In genomic region chr6:134696146-134696545, GRCm38 (mm10) we compare ENCODE assay signal across 9 mouse cellular contexts. TPM values are rescaled to one million over a fixed set of nuclear protein-coding genes. Genes with fewer than 3 reads are reported as not detected.
DNase-seq lines count a peak whose midpoint lies in the region; ATAC-seq and TF ChIP-seq lines count a peak whose summit lies in the region.
"Had no signal": no experiment of that assay in that cellular context is flagged by ENCODE, and none has a peak within 500 bp of the region (broad histone marks: within the 10 kb centered on the region; RNA-seq: fewer than 3 reads in every experiment).

No protein-coding gene starts in this region.

- H3K79me2 ChIP-seq in heart, adult 2 months (replicated peaks; ENCODE audit: control insufficient read depth, insufficient read depth, low read length): no peaks in the 10 kb centered on the region

- no peak for TF ChIP-seq CTCF in heart, adult 2 months (IDR thresholded peaks at IDR 0.05)

- intact Hi-C loops in heart, adult 2 months (cut with DNase I): no loop called here

- H3K27ac ChIP-seq in heart, adult 2 months: no peak overlapping the region
- no peak overlapping the region for H3K27ac ChIP-seq in heart, embryonic 10.5 days
- H3K27ac ChIP-seq in limb, embryonic 14.5 days (replicated peaks; ENCODE audit: low read depth, low read length): peak overlapping the region; percentile 72
- no peak overlapping the region for H3K27ac ChIP-seq in midbrain, embryonic 14.5 days (replicated peaks; ENCODE audit: low read depth, low read length)
- no peak overlapping the region for H3K27ac ChIP-seq in intestine, embryonic 15.5 days
- H3K27ac ChIP-seq in hindbrain, embryonic 10.5 days: no peak overlapping the region

- TF ChIP-seq EP300 in heart, adult 2 months (IDR thresholded peaks at IDR 0.05; ENCODE audit: insufficient read depth, low read depth, low read length): no peak

- H3K4me2 ChIP-seq in limb, embryonic 14.5 days (replicated peaks; ENCODE audit: low read depth, low read length, severe bottlenecking): no peak overlapping the region
- H3K4me2 ChIP-seq in midbrain, embryonic 14.5 days (ENCODE audit: low read length): no peak overlapping the region
- no peak overlapping the region for H3K4me2 ChIP-seq in intestine, embryonic 15.5 days (replicated peaks)

- peaks cover 4% of the 10 kb centered on the region for H3K4me1 ChIP-seq in heart, adult 2 months (ENCODE audit: control insufficient read depth, insufficient read depth, low read length)
- no peaks in the 10 kb centered on the region for H3K4me1 ChIP-seq in heart, embryonic 10.5 days
- peaks cover 20% of the 10 kb centered on the region for H3K4me1 ChIP-seq in limb, embryonic 14.5 days (ENCODE audit: control insufficient read depth, insufficient read depth, low read length)
- no peaks in the 10 kb centered on the region for H3K4me1 ChIP-seq in midbrain, embryonic 14.5 days (ENCODE audit: control insufficient read depth, insufficient read depth, low read length)
- no peaks in the 10 kb centered on the region for H3K4me1 ChIP-seq in intestine, embryonic 15.5 days (replicated peaks)
- 0 out of 2 replicates have a peak, but pooled peaks cover 6% of the 10 kb centered on the region for H3K4me1 ChIP-seq in hindbrain, embryonic 10.5 days (replicated peaks)

- peak; percentile 57 to 69 for DNase-seq in heart, adult 2 months
- DNase-seq in heart, embryonic 10.5 days (ENCODE audit: low spot score): no peak
- DNase-seq in brain, adult 2 months (ENCODE audit: low read depth, low spot score): peak; percentile 65
- DNase-seq in gastrocnemius, postnatal 10 days: peak; percentile 70
- DNase-seq in limb, embryonic 14.5 days (ENCODE audit: low spot score): peak; percentile 69
- no peak for DNase-seq in midbrain, embryonic 14.5 days
- DNase-seq in hindbrain, embryonic 10.5 days (ENCODE audit: low spot score): no peak

- H3K9ac ChIP-seq in heart, adult 2 months (ENCODE audit: low read depth, low read length): no peak overlapping the region
- no peak overlapping the region for H3K9ac ChIP-seq in limb, embryonic 14.5 days (ENCODE audit: low read depth, low read length, severe bottlenecking)
- H3K9ac ChIP-seq in midbrain, embryonic 14.5 days (replicated peaks; ENCODE audit: low read length): no peak overlapping the region
- H3K9ac ChIP-seq in intestine, embryonic 15.5 days: no peak overlapping the region

- no peak for TF ChIP-seq POLR2A in heart, adult 2 months (IDR thresholded peaks at IDR 0.05; ENCODE audit: insufficient read depth, low read depth, low read length)
- no peak for TF ChIP-seq POLR2A in limb, embryonic 14.5 days (IDR thresholded peaks at IDR 0.05; ENCODE audit: borderline replicate concordance, extremely low read depth, insufficient read depth, insufficient read length)

- H3K4me3 ChIP-seq in heart, adult 2 months: no peak overlapping the region
- no peak overlapping the region for H3K4me3 ChIP-seq in heart, embryonic 10.5 days
- H3K4me3 ChIP-seq in limb, embryonic 14.5 days (replicated peaks; ENCODE audit: low read length): no peak overlapping the region
- no peak overlapping the region for H3K4me3 ChIP-seq in midbrain, embryonic 14.5 days (replicated peaks; ENCODE audit: low read depth, low read length)
- H3K4me3 ChIP-seq in intestine, embryonic 15.5 days (replicated peaks): no peak overlapping the region
- no peak overlapping the region for H3K4me3 ChIP-seq in hindbrain, embryonic 10.5 days

- WGBS in heart, adult 2 months: 51% methylated on average over 4 of the region's 4 CpGs
- WGBS in heart, embryonic 10.5 days: 82% methylated on average over 4 of the region's 4 CpGs
- 25% methylated on average over 4 of the region's 4 CpGs for WGBS in limb, embryonic 14.5 days
- 76% methylated on average over 4 of the region's 4 CpGs for WGBS in midbrain, embryonic 14.5 days
- WGBS in intestine, embryonic 15.5 days: 63% methylated on average over 4 of the region's 4 CpGs
- WGBS in hindbrain, embryonic 10.5 days: 77% methylated on average over 4 of the region's 4 CpGs

- 0 out of 2 replicates have a peak, but pooled peaks cover 3% of the 10 kb centered on the region for H3K36me3 ChIP-seq in heart, adult 2 months (ENCODE audit: control insufficient read depth, insufficient read depth, low read length)
- H3K36me3 ChIP-seq in heart, embryonic 10.5 days: no peaks in the 10 kb centered on the region
- no peaks in the 10 kb centered on the region for H3K36me3 ChIP-seq in limb, embryonic 14.5 days (ENCODE audit: control insufficient read depth, insufficient read depth, low read length)
- H3K36me3 ChIP-seq in midbrain, embryonic 14.5 days (ENCODE audit: control insufficient read depth, insufficient read depth, low read length): no peaks in the 10 kb centered on the region
- H3K36me3 ChIP-seq in intestine, embryonic 15.5 days: no peaks in the 10 kb centered on the region
- H3K36me3 ChIP-seq in hindbrain, embryonic 10.5 days: no peaks in the 10 kb centered on the region

- H3K27me3 ChIP-seq in heart, adult 2 months (ENCODE audit: control insufficient read depth, insufficient read depth, low read length): no peaks in the 10 kb centered on the region
- H3K27me3 ChIP-seq in heart, embryonic 10.5 days (ENCODE audit: insufficient read depth, poor library complexity, severe bottlenecking): no peaks in the 10 kb centered on the region
- H3K27me3 ChIP-seq in limb, embryonic 14.5 days (ENCODE audit: control insufficient read depth, insufficient read depth, low read length): no peaks in the 10 kb centered on the region
- H3K27me3 ChIP-seq in midbrain, embryonic 14.5 days (ENCODE audit: control insufficient read depth, insufficient read depth, low read length): no peaks in the 10 kb centered on the region
- no peaks in the 10 kb centered on the region for H3K27me3 ChIP-seq in intestine, embryonic 15.5 days (replicated peaks)
- H3K27me3 ChIP-seq in hindbrain, embryonic 10.5 days (ENCODE audit: insufficient read depth, poor library complexity, severe bottlenecking): no peaks in the 10 kb centered on the region
- H3K27me3 ChIP-seq: CH12.LX had no signal

- H3K9me3 ChIP-seq in heart, embryonic 10.5 days: no peaks in the 10 kb centered on the region
- H3K9me3 ChIP-seq in limb, embryonic 14.5 days (ENCODE audit: control insufficient read depth, low read length): no peaks in the 10 kb centered on the region
- no peaks in the 10 kb centered on the region for H3K9me3 ChIP-seq in midbrain, embryonic 14.5 days (ENCODE audit: control insufficient read depth, low read length)
- H3K9me3 ChIP-seq in intestine, embryonic 15.5 days: no peaks in the 10 kb centered on the region
- H3K9me3 ChIP-seq in hindbrain, embryonic 10.5 days: no peaks in the 10 kb centered on the region

- peak; percentile 83 for ATAC-seq in limb, embryonic 14.5 days (ENCODE audit: low FRiP score, low read depth)
- no peak for ATAC-seq in midbrain, embryonic 14.5 days (ENCODE audit: low FRiP score, low TSS enrichment)
- ATAC-seq in intestine, embryonic 15.5 days: no peak

RNA-seq across cellular contexts. Expression of gene Borcs5, which starts 56.8 kb away (rescaled TPM):
- 10 to 100 TPM in 1 of 2 experiments, 1 to 10 TPM in 1; 9.9 to 11.5 TPM for total RNA-seq in heart, adult 2 months (2021)
- polyA plus RNA-seq in heart, adult 2 months (2012; rRNA removed): 10.5 and 13.0 TPM in 2 replicates
- 16.2 and 16.7 TPM in 2 replicates for polyA plus RNA-seq in heart, embryonic 10.5 days (2016; fragmentation: Nextera tagmentation; extraction: Ambion mirVana)
- 10 to 100 TPM; 10.3 to 12.1 TPM for total RNA-seq in gastrocnemius, postnatal 10 days (2021)
- polyA plus RNA-seq in limb, embryonic 14.5 days (2012; rRNA removed): 11.4 and 14.0 TPM in 2 replicates
- 18.0 and 20.5 TPM in 2 replicates for polyA plus RNA-seq in limb, embryonic 14.5 days (2014; fragmentation: Nextera tagmentation; extraction: Ambion mirVana)
- 51.3 and 57.5 TPM in 2 replicates for polyA plus RNA-seq in midbrain, embryonic 14.5 days (2014; fragmentation: Nextera tagmentation; extraction: Ambion mirVana)
- 15.4 and 16.8 TPM in 2 replicates for polyA plus RNA-seq in intestine, embryonic 15.5 days (2015; fragmentation: Nextera tagmentation; extraction: Ambion mirVana)
- 20.1 and 28.7 TPM in 2 replicates for polyA plus RNA-seq in hindbrain, embryonic 10.5 days (2016; fragmentation: Nextera tagmentation; extraction: Ambion mirVana)

Comparison
In these comparisons a context has a peak if more than half of its experiments do, and no peak if none do; other contexts are left out.
1. DNase-seq: peak in heart, adult 2 months (2 of 2), brain, adult 2 months (single experiment), gastrocnemius, postnatal 10 days (single experiment) and limb, embryonic 14.5 days (single experiment); none in heart, embryonic 10.5 days (single experiment), midbrain, embryonic 14.5 days (single experiment) and hindbrain, embryonic 10.5 days (single experiment).